ENCODE assay signal across 27 mouse cellular contexts in the genomic region with DNA sequence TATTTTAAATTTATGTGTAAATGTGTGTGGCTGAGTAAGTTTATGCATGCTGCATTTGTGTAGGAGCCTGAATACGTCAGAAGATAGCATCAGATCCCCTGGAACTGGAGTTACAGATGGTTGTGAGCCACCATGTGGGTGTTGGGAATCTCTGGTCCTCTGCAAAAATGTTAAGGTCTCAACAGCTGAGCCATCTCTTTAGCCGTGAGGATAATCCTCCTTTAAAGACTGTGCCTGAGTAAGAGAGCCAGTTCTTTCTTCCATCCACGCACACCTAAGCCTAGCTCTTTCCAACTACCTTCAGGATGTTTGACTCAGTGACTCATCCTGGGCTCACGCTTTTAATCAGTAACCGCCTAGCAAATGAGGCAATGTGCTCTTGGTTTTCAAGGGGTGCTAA. TPM values are rescaled to one million over a fixed set of nuclear protein-coding genes. Genes with fewer than 3 reads are reported as not detected.
DNase-seq lines count a peak whose midpoint lies in the region; ATAC-seq and TF ChIP-seq lines count a peak whose summit lies in the region.
"Had no signal": no experiment of that assay in that cellular context is flagged by ENCODE, and none has a peak within 500 bp of the region (broad histone marks: within the 10 kb centered on the region; RNA-seq: fewer than 3 reads in every experiment).

No protein-coding gene starts in this region.

- no peak overlapping the region for H3K4me3 ChIP-seq in CH12.LX (replicated peaks in 1 of 3; ENCODE audit: low read depth in 2 of 3, low read length in 2 of 3, poor library complexity in 1 of 3)
- H3K4me3 ChIP-seq in kidney, embryonic 16.5 days (ENCODE audit: low read length): no peak overlapping the region
- H3K4me3 ChIP-seq: forebrain, embryonic 10.5 days; hindbrain, embryonic 15.5 days; limb, embryonic 12.5 days; megakaryocyte, embryonic 14.5 days; neural tube, embryonic 12.5 days had no signal

- no peak for TF ChIP-seq RAD21 in CH12.LX (IDR thresholded peaks at IDR 0.05; ENCODE audit: low read depth, low read length)

- H3K4me1 ChIP-seq in CH12.LX (ENCODE audit: control insufficient read depth in 1 of 2, insufficient read depth in 2 of 2): no peaks in the 10 kb centered on the region
- H3K4me1 ChIP-seq in kidney, embryonic 16.5 days (ENCODE audit: insufficient read depth, low read length): no peaks in the 10 kb centered on the region
- H3K4me1 ChIP-seq: forebrain, embryonic 10.5 days; hindbrain, embryonic 15.5 days; neural tube, embryonic 12.5 days had no signal

- H3K4me2 ChIP-seq in CH12.LX (ENCODE audit: insufficient read depth, low read depth, poor library complexity, severe bottlenecking): no peak overlapping the region
- H3K4me2 ChIP-seq in kidney, embryonic 16.5 days (replicated peaks; ENCODE audit: low read depth, low read length): no peak overlapping the region
- H3K4me2 ChIP-seq: heart, embryonic 11.5 days; hindbrain, embryonic 15.5 days; limb, embryonic 12.5 days; liver, embryonic 11.5 days; neural tube, embryonic 12.5 days had no signal

- H3K9ac ChIP-seq in CH12.LX (ENCODE audit: insufficient read depth, low read depth): no peak overlapping the region
- H3K9ac ChIP-seq in kidney, embryonic 16.5 days (replicated peaks; ENCODE audit: low read length): no peak overlapping the region
- H3K9ac ChIP-seq: hindbrain, embryonic 15.5 days; limb, embryonic 12.5 days; liver, postnatal 0 days; neural tube, embryonic 12.5 days had no signal

- dilution Hi-C loops in CH12.LX (cut with MboI; ENCODE audit: extremely low pct_ligation_motif_present, extremely low pct_unique_long_range_greater_than_20kb, low sequenced_read_pairs): no loop called here

- peak; percentile 9 to 27 for DNase-seq in layer of hippocampus, adult 18-20 months (ENCODE audit: low spot score in 2 of 2)
- DNase-seq in layer of hippocampus, adult 11-12 months (ENCODE audit: low spot score): no peak
- DNase-seq in left cerebral cortex, postnatal 14 days (ENCODE audit: low spot score in 2 of 2): peak; percentile 15 to 28
- DNase-seq in left cerebral cortex, adult 11 months (ENCODE audit: low spot score): no peak
- DNase-seq in CH12.LX (ENCODE audit: extremely low read depth): no peak
- peak; percentile 4 for DNase-seq in gonadal fat pad, adult 2 months (ENCODE audit: low read depth)
- DNase-seq in testis, postnatal 10 days (ENCODE audit: low spot score): no peak
- DNase-seq: adrenal gland, postnatal 36 days; cerebellum, adult 11 months; cerebellum, postnatal 14 days; gastrocnemius, postnatal 10 days; heart, adult 11 months; kidney, adult 2 months; kidney, postnatal 10 days; liver, postnatal 0 days; lung, postnatal 14 days; midbrain, embryonic 14.5 days; spleen, adult 18-20 months; thymus, postnatal 25 days had no signal

- no peaks in the 10 kb centered on the region for H3K27me3 ChIP-seq in CH12.LX (replicated peaks)
- H3K27me3 ChIP-seq in kidney, embryonic 16.5 days (ENCODE audit: insufficient read depth, low read length): no peaks in the 10 kb centered on the region
- H3K27me3 ChIP-seq: hindbrain, embryonic 15.5 days; limb, embryonic 12.5 days; megakaryocyte, embryonic 14.5 days; neural tube, embryonic 12.5 days had no signal

- in situ Hi-C loops in CH12.LX (cut with MboI; ENCODE audit: low pct_ligation_motif_present, low pct_unique_long_range_greater_than_20kb, low sequenced_read_pairs): no loop called here

- H3K27ac ChIP-seq in CH12.LX (ENCODE audit: insufficient read depth, low read depth): no peak overlapping the region
- H3K27ac ChIP-seq in kidney, embryonic 16.5 days (ENCODE audit: low read length): no peak overlapping the region
- H3K27ac ChIP-seq: forebrain, embryonic 10.5 days; hindbrain, embryonic 15.5 days; limb, embryonic 12.5 days; neural tube, embryonic 12.5 days had no signal

- no peak for ATAC-seq in kidney, embryonic 16.5 days (ENCODE audit: low FRiP score, low TSS enrichment)
- ATAC-seq: liver, postnatal 0 days had no signal

- 91% methylated on average over 5 of the region's 5 CpGs for WGBS in kidney, embryonic 16.5 days

- intact Hi-C loops in left cerebral cortex, postnatal 14 days (cut with DNase I): no loop called here

- H3K79me2 ChIP-seq in CH12.LX (replicated peaks; ENCODE audit: control insufficient read depth, extremely low read depth, insufficient read depth, poor library complexity, severe bottlenecking): no peaks in the 10 kb centered on the region

- H3K36me3 ChIP-seq in CH12.LX (replicated peaks in 1 of 2; ENCODE audit: control insufficient read depth in 1 of 2, insufficient read depth in 1 of 2, low read length in 1 of 2): peaks cover 66 to 77% of the 10 kb centered on the region in 2 experiments
- H3K36me3 ChIP-seq in kidney, embryonic 16.5 days (ENCODE audit: insufficient read depth, low read length): peaks cover 44% of the 10 kb centered on the region
- H3K36me3 ChIP-seq: hindbrain, embryonic 15.5 days had no signal

- no peak for TF ChIP-seq CTCF in CH12.LX (conservative IDR thresholded peaks at IDR 0.05 in 1 of 2, IDR thresholded peaks at IDR 0.05 in 1 of 2; ENCODE audit: low read depth in 2 of 2, low read length in 2 of 2)

- TF ChIP-seq EP300 in CH12.LX (IDR thresholded peaks at IDR 0.05; ENCODE audit: low read length): no peak; the same call in 1 of the 2 replicates

- H3K9me3 ChIP-seq in CH12.LX (replicated peaks; ENCODE audit: low read length): peaks cover 6% of the 10 kb centered on the region
- H3K9me3 ChIP-seq in kidney, embryonic 16.5 days (ENCODE audit: low read length): no peaks in the 10 kb centered on the region; the same call in 1 of the 2 replicates
- H3K9me3 ChIP-seq: forebrain, embryonic 10.5 days; hindbrain, embryonic 15.5 days; neural tube, embryonic 12.5 days had no signal

- TF ChIP-seq POLR2A in CH12.LX (IDR thresholded peaks at IDR 0.05; ENCODE audit: low read depth, low read length): no peak

TF ChIP-seq in CH12.LX, 34 proteins besides CTCF, POLR2A, EP300 and RAD21:
- no peak for TF ChIP-seq MAZ (IDR thresholded peaks at IDR 0.05; ENCODE audit: low read depth, low read length)
- no peak for TF ChIP-seq ETS1 (conservative IDR thresholded peaks at IDR 0.05; ENCODE audit: low read depth, low read length)
- no peak for TF ChIP-seq TBP (conservative IDR thresholded peaks at IDR 0.05; ENCODE audit: low read depth, low read length)
- TF ChIP-seq JUN (IDR thresholded peaks at IDR 0.05; ENCODE audit: insufficient read depth, low read depth, low read length): no peak
- no peak for TF ChIP-seq USF1 (IDR thresholded peaks at IDR 0.05; ENCODE audit: low read depth, low read length)
- 0 out of 2 replicates have a peak, but pooled peaks have one; percentile 14 for TF ChIP-seq IRF4 (IDR thresholded peaks at IDR 0.05; ENCODE audit: low read depth, low read length)
- no peak for TF ChIP-seq CHD1 (IDR thresholded peaks at IDR 0.05; ENCODE audit: low read depth, low read length)
- TF ChIP-seq MEF2A (IDR thresholded peaks at IDR 0.05; ENCODE audit: borderline replicate concordance, low read depth, low read length): no peak
- TF ChIP-seq MAFK (IDR thresholded peaks at IDR 0.05; ENCODE audit: insufficient replicate concordance, low read length): no peak
- TF ChIP-seq USF2 (conservative IDR thresholded peaks at IDR 0.05; ENCODE audit: low read depth, low read length): no peak
- 0 out of 2 replicates have a peak, but pooled peaks have one; percentile 20 for TF ChIP-seq JUND (conservative IDR thresholded peaks at IDR 0.05; ENCODE audit: low read depth, low read length)
- no peak for TF ChIP-seq BHLHE40 (IDR thresholded peaks at IDR 0.05; ENCODE audit: low read depth, low read length)
TF ChIP-seq in CH12.LX: peak in this region for 2.

RNA-seq across cellular contexts. Expression of gene Casp8, which starts 35.6 kb away (rescaled TPM):
- total RNA-seq in layer of hippocampus, adult 18-20 months (2021): 1 to 10 TPM; 2.0 TPM
- total RNA-seq in left cerebral cortex, postnatal 14 days (2021): 1 to 10 TPM; 4.2 to 4.7 TPM
- total RNA-seq in CH12.LX (2012; rRNA removed) (36.2 and 42.6 TPM in 2 replicates), CH12.LX (2014; rRNA removed) (59.3 and 69.9 TPM in 2 replicates)
- polyA plus RNA-seq in CH12.LX (2012; ENCODE audit: insufficient read length, low read depth): 53.3 and 64.9 TPM in 2 replicates
- 7.8 and 10.1 TPM in 2 replicates for polyA plus RNA-seq in gonadal fat pad, adult 2 months (2012; rRNA removed)
- 42.1 and 44.1 TPM in 2 replicates for polyA plus RNA-seq in kidney, embryonic 16.5 days (2015; fragmentation: Nextera tagmentation; extraction: Ambion mirVana)

Comparison
In these comparisons a context has a peak if more than half of its experiments do, and no peak if none do; other contexts are left out.
1. DNase-seq: peak in layer of hippocampus, adult 18-20 months (2 of 2), left cerebral cortex, postnatal 14 days (2 of 2) and gonadal fat pad, adult 2 months (single experiment); none in layer of hippocampus, adult 11-12 months (single experiment), left cerebral cortex, adult 11 months (single experiment), CH12.LX (single experiment) and testis, postnatal 10 days (single experiment).
2. RNA of gene Casp8, which starts 35.6 kb away (total RNA-seq): 36.2 to 69.9 TPM in CH12.LX; 4.2 to 4.7 TPM in left cerebral cortex, postnatal 14 days and 2.0 TPM in layer of hippocampus, adult 18-20 months; every median in the first group is over 4 times any median in the second.